Mouse (Mus musculus): ENCODE results near the gene Gm20388. TPM values are rescaled to one million over a fixed set of nuclear protein-coding genes. Genes with fewer than 3 reads are reported as not detected.

Gene Gm20388
- polyA plus RNA-seq, 1 experiment from 2014 or later = not detected

DNA sequence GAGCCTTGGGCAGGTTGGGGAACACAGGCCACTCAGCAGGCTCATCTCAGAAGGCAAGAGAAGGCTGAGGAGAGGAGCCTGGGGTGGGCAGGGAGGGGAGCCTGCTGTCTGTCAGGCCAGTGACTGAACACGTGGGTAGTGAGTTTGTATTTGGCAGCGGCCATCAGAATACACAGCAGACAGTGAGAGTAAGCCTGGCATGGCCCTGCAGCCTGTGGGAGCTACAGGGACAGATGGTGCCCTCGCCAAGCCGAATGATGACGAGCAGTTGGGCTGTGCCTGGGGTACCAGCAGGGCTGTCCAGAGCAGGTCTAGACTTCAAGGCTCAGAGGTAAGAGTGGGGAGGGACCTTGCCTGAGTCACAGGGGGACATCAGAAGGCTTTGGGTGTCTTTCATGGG is 716.7 kb downstream of the Gm20388 start:
- WGBS = 80% methylated on average over 5 of the region's 5 CpGs
- peaks cover under 1% of the 10 kb centered on the region; the same call in 1 of the 2 replicates for H3K9me3 ChIP-seq (ENCODE audit: control insufficient read depth, low read length)
- H3K36me3 ChIP-seq (ENCODE audit: control insufficient read depth, insufficient read depth, low read length) = no peaks in the 10 kb centered on the region
- no peaks in the 10 kb centered on the region for H3K27me3 ChIP-seq (ENCODE audit: control insufficient read depth, insufficient read depth, low read depth, low read length)
- H3K27ac ChIP-seq (ENCODE audit: low read length) = no peak overlapping the region
- no peak for ATAC-seq (ENCODE audit: low read depth)
- H3K9ac ChIP-seq (ENCODE audit: low read length) = no peak overlapping the region
- no peaks in the 10 kb centered on the region; the same call in none of the 2 replicates for H3K4me1 ChIP-seq (replicated peaks; ENCODE audit: control insufficient read depth, insufficient read depth, low read length)
- no peak overlapping the region for H3K4me2 ChIP-seq (ENCODE audit: low read depth, low read length)
- H3K4me3 ChIP-seq (ENCODE audit: low read length) = no peak overlapping the region

DNA sequence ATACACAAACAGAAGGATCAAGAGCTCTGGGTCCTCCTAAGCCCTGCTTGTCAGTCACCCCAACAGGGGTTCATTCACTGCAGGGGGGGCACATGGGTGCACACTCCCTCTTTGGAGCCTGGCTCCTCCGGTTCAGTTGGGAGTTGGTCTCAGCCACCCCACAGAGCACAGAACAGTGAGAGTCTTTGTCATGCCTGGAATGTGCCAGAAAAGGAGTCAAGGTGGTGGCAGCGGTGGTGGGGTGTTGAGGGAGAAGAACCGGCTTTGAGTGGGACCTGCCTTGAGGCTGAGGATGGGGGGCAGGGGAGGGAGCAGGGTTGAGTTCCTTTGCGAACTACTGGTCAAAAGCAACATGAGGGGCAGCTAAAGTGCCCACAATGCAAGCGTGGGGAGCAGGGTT is 719.4 kb downstream of the Gm20388 start:
- H3K9ac ChIP-seq (ENCODE audit: low read length) = no peak overlapping the region
- ATAC-seq (ENCODE audit: low read depth) = peak; percentile 50
- peaks cover 3% of the 10 kb centered on the region; the same call in 1 of the 2 replicates for H3K9me3 ChIP-seq (ENCODE audit: control insufficient read depth, low read length)
- peaks cover 6% of the 10 kb centered on the region; the same call in 1 of the 2 replicates for H3K27me3 ChIP-seq (ENCODE audit: control insufficient read depth, insufficient read depth, low read depth, low read length)
- H3K36me3 ChIP-seq (ENCODE audit: control insufficient read depth, insufficient read depth, low read length) = no peaks in the 10 kb centered on the region
- no peak overlapping the region for H3K4me3 ChIP-seq (ENCODE audit: low read length)
- peaks cover 6% of the 10 kb centered on the region for H3K4me1 ChIP-seq (replicated peaks; ENCODE audit: control insufficient read depth, insufficient read depth, low read length)
- peak overlapping the region; percentile 15 for H3K27ac ChIP-seq (ENCODE audit: low read length)
- 25% methylated on average over 5 of the region's 5 CpGs for WGBS
- no peak overlapping the region for H3K4me2 ChIP-seq (ENCODE audit: low read depth, low read length)

DNA sequence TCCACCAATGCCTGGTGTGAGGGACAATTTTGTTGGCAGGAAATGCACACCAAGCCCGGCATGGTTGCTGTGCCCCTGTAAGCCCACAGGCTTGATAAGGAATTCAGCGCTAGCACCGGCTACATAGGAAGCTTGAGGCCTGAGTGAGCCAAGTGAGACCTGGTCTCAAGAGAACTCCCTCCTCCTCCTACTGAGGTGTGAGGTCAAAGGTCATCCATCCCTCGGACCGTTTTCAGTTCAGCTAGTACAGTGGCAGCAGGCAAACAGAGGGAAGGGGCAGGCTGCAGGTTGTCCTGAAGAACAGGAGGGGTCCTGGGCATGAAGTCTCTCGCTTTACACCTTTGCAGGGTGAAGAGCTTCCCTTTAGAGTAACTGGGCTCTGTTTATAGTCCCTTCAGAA is 720.2 kb downstream of the Gm20388 start:
- H3K36me3 ChIP-seq (ENCODE audit: control insufficient read depth, insufficient read depth, low read length) = no peaks in the 10 kb centered on the region
- no peak overlapping the region for H3K27ac ChIP-seq (ENCODE audit: low read length)
- peaks cover 3% of the 10 kb centered on the region; the same call in 1 of the 2 replicates for H3K9me3 ChIP-seq (ENCODE audit: control insufficient read depth, low read length)
- no peak for ATAC-seq (ENCODE audit: low read depth)
- peaks cover 6% of the 10 kb centered on the region for H3K4me1 ChIP-seq (replicated peaks; ENCODE audit: control insufficient read depth, insufficient read depth, low read length)
- no peak overlapping the region for H3K4me2 ChIP-seq (ENCODE audit: low read depth, low read length)
- H3K27me3 ChIP-seq (ENCODE audit: control insufficient read depth, insufficient read depth, low read depth, low read length) = peaks cover 9% of the 10 kb centered on the region; the same call in 1 of the 2 replicates
- H3K4me3 ChIP-seq (ENCODE audit: low read length) = no peak overlapping the region
- H3K9ac ChIP-seq (ENCODE audit: low read length) = no peak overlapping the region
- WGBS = 42% methylated on average over 6 of the region's 6 CpGs

DNA sequence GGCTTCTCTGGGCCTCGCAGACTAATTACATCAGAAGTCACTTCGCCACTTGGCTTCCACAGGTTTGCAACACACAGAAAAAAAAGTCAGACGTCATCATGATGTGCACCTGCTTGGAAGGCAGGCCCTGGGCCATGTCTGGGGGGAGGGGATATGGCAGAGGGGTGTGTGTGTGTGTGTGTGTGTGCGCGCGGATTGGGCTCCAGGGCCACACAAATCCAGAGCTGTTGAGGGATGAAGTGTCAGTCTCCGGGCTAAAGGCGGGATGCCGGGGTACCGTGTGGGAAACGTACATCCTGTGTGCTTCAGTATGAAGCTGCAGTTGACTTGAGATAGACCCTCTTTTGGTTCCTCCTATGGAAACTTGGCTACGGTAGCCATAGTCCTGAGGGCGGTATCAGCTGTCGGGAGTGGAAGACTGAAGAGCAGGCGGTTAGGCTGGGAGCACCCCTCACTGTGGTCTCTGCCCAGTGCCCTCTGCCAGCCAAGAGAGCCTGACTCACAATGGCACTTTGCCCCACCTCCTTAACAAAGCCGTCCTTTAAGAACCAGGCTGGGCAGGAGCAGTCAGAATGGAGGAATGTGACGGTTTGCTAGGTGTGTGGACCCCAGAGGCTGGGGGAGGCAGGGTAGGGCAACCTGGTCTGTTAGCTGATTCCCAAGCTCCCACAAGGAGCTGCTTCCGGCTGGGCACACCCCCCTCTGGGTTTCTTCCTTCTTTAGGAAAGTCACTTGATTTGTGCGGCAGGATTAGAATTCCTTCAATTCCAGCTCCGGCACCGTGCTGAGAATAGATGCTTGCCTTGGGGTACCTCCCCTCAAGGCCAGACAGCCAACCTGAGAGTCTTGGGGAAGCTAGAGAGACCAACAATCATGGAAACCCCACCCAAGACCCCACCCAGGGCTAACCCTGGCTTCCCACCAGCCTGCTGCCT is 721.1 kb downstream of the Gm20388 start:
- Histone ChIP-seq H3K4me1 (replicated peaks; ENCODE audit: control insufficient read depth, insufficient read depth, low read length) (peaks cover 6% of the 10 kb centered on the region), H3K36me3 (ENCODE audit: control insufficient read depth, insufficient read depth, low read length) (no peaks in the 10 kb centered on the region), H3K9me3 (ENCODE audit: control insufficient read depth, low read length) (peaks cover 3% of the 10 kb centered on the region; the same call in 1 of the 2 replicates), H3K4me3 (ENCODE audit: low read length) (no peak overlapping the region), H3K4me2 (ENCODE audit: low read depth, low read length) (no peak overlapping the region), H3K9ac (ENCODE audit: low read length) (no peak overlapping the region), H3K27ac (ENCODE audit: low read length) (no peak overlapping the region), H3K27me3 (ENCODE audit: control insufficient read depth, insufficient read depth, low read depth, low read length) (peaks cover 9% of the 10 kb centered on the region; the same call in 1 of the 2 replicates)
- peak; percentile 13; the same call in 1 of the 2 replicates for ATAC-seq (ENCODE audit: low read depth)
- 68% methylated on average over 21 of the region's 21 CpGs for WGBS

DNA sequence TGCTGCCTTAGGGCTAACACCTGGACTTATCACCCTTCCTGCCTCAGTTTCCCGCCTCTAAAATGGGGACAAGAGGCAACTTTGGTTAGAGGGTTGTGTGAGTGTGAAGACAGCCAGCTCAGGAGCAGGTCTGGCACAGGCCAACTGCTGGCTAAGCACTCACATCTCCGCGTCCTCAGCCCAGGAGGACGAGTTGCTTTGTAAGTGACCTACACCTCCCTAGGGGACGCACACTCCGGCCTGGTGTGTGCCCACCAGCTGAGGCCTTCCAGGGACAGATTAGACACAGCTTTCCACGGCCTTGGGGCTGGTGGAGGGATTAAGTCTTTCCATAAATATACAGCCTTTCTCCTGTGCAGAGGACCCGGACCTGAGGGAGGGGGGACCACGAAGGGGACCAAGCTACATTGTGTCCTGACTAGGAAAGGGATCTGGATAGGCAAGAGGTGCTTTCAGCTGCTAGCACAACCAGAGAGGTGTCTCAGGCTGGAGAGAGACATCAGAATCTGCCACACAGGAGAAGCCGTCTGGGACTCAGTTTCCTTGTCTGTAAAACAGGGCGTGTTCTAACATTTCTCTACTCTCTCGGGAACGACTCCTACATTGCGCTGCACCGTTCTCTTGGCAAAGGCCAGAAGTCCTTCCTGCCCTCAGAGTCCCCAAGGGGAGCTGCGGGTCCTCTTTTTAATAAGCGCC is 722.5 kb downstream of the Gm20388 start:
- no peak overlapping the region for H3K9ac ChIP-seq (ENCODE audit: low read length)
- peaks cover 6% of the 10 kb centered on the region for H3K4me1 ChIP-seq (replicated peaks; ENCODE audit: control insufficient read depth, insufficient read depth, low read length)
- ATAC-seq (ENCODE audit: low read depth) = no peak
- H3K9me3 ChIP-seq (ENCODE audit: control insufficient read depth, low read length) = peaks cover 3% of the 10 kb centered on the region; the same call in 1 of the 2 replicates
- no peak overlapping the region for H3K27ac ChIP-seq (ENCODE audit: low read length)
- H3K4me3 ChIP-seq (ENCODE audit: low read length) = peak overlapping the region; percentile 69
- 42% methylated on average over 17 of the region's 17 CpGs for WGBS
- peaks cover 9% of the 10 kb centered on the region; the same call in 1 of the 2 replicates for H3K27me3 ChIP-seq (ENCODE audit: control insufficient read depth, insufficient read depth, low read depth, low read length)
- H3K36me3 ChIP-seq (ENCODE audit: control insufficient read depth, insufficient read depth, low read length) = no peaks in the 10 kb centered on the region
- H3K4me2 ChIP-seq (ENCODE audit: low read depth, low read length) = peak overlapping the region; percentile 100

DNA sequence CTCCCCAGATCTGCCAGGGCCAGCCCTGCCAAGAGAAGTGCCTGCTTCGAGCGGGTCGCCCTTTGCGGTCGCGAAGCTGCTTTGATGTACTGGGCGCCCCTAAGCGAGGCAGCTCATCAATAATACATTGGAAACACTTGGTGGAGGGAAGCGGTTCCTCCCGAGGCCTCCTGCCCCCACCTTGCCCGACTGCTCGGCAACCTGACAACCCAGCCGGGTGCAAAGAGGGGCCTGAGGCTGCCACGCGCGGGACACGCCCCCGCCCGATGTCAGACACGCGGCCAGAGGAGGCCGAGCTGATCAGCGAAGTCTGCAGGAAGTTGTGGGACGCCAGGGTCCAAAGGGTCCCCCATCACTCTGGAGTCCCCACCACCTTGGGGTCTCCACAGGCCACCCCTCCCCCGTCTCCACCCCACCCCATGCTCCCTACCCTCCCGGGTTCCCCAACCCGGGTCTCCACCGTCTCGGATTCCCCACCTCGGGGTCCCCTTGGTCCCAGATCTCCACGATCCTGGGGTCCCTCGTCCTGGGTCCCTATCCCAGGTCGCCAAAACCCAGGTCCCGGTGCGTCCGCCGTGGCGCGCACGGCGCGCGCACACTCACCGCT is 723.1 kb downstream of the Gm20388 start:
- no peak overlapping the region for H3K27ac ChIP-seq (ENCODE audit: low read length)
- H3K36me3 ChIP-seq (ENCODE audit: control insufficient read depth, insufficient read depth, low read length) = no peaks in the 10 kb centered on the region
- H3K4me3 ChIP-seq (ENCODE audit: low read length) = peak overlapping the region; percentile 69
- ATAC-seq (ENCODE audit: low read depth) = peak; percentile 7; the same call in 1 of the 2 replicates
- WGBS = under 1% methylated on average over 44 of the region's 44 CpGs
- H3K27me3 ChIP-seq (ENCODE audit: control insufficient read depth, insufficient read depth, low read depth, low read length) = peaks cover 9% of the 10 kb centered on the region; the same call in 1 of the 2 replicates
- H3K9me3 ChIP-seq (ENCODE audit: control insufficient read depth, low read length) = peaks cover 3% of the 10 kb centered on the region; the same call in 1 of the 2 replicates
- peaks cover 6% of the 10 kb centered on the region for H3K4me1 ChIP-seq (replicated peaks; ENCODE audit: control insufficient read depth, insufficient read depth, low read length)
- H3K4me2 ChIP-seq (ENCODE audit: low read depth, low read length) = peak overlapping the region; percentile 100
- H3K9ac ChIP-seq (ENCODE audit: low read length) = peak overlapping the region; percentile 76

DNA sequence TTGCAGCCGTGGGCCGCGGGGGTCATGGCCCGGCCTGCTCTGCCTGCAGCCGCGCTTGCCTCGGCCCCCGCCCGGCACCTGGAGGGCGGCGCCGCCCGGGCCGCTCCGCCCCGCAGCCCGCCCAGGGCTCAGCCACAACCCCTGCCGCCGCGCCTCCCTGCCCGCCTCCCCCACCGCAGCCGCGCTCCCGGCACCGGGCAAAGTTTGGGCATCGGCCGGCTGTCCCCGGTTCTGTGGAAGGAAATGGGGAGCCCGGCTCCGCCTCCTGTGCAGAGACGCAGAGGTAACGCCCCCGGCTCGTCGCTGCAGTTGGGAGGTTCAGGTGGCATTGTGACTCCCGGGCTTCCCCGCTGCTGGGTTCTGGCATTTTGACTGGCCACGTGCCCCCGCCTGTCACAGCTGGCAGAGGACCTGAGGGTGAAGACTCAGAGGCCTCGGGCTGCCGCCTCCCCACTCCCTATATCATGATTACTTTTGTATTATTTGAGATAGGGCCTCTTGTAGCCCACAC is 723.7 kb downstream of the Gm20388 start:
- peak overlapping the region; percentile 69 for H3K4me3 ChIP-seq (ENCODE audit: low read length)
- peak overlapping the region; percentile 100 for H3K4me2 ChIP-seq (ENCODE audit: low read depth, low read length)
- H3K9me3 ChIP-seq (ENCODE audit: control insufficient read depth, low read length) = peaks cover 3% of the 10 kb centered on the region; the same call in 1 of the 2 replicates
- H3K27me3 ChIP-seq (ENCODE audit: control insufficient read depth, insufficient read depth, low read depth, low read length) = peaks cover 9% of the 10 kb centered on the region; the same call in 1 of the 2 replicates
- peak; percentile 71 for ATAC-seq (ENCODE audit: low read depth)
- peak overlapping the region; percentile 76 for H3K9ac ChIP-seq (ENCODE audit: low read length)
- H3K36me3 ChIP-seq (ENCODE audit: control insufficient read depth, insufficient read depth, low read length) = no peaks in the 10 kb centered on the region
- peaks cover 6% of the 10 kb centered on the region for H3K4me1 ChIP-seq (replicated peaks; ENCODE audit: control insufficient read depth, insufficient read depth, low read length)
- under 1% methylated on average over 29 of the region's 42 CpGs for WGBS
- H3K27ac ChIP-seq (ENCODE audit: low read length) = no peak overlapping the region

DNA sequence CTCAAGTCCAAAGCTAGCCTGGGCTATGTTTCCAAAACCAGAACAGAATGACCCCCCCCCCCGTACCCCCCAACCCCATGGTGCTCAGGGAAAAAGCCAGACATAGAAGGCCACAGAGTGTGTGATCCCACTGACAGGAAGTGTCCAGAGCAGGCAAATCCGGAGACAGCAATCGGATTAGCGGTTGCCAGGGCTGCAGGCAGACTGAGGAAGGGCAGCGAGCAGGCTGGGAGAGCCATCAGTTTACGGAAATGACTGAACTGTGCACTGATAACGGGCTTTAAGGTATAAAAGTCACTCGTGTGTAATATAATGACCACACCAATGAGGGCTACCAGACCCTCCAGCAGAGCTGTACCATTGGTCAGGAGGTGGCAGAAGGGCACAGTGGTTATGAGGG is 730.6 kb downstream of the Gm20388 start:
- Histone ChIP-seq H3K4me1 (replicated peaks; ENCODE audit: control insufficient read depth, insufficient read depth, low read length) (no peaks in the 10 kb centered on the region; the same call in 1 of the 2 replicates), H3K9me3 (ENCODE audit: control insufficient read depth, low read length) (no peaks in the 10 kb centered on the region), H3K4me3 (ENCODE audit: low read length) (no peak overlapping the region), H3K27me3 (ENCODE audit: control insufficient read depth, insufficient read depth, low read depth, low read length) (no peaks in the 10 kb centered on the region), H3K4me2 (ENCODE audit: low read depth, low read length) (no peak overlapping the region), H3K36me3 (ENCODE audit: control insufficient read depth, insufficient read depth, low read length) (no peaks in the 10 kb centered on the region), H3K9ac (ENCODE audit: low read length) (no peak overlapping the region), H3K27ac (ENCODE audit: low read length) (no peak overlapping the region)
- ATAC-seq (ENCODE audit: low read depth) = no peak
- 19% methylated on average over 8 of the region's 8 CpGs for WGBS
